Mouse (Mus musculus) intestine, postnatal 0 days (tissue): ENCODE results near the gene Sipa1l2. TPM values are rescaled to one million over a fixed set of nuclear protein-coding genes. Genes with fewer than 3 reads are reported as not detected.
A peak's percentile ranks its signal among the peaks of the same experiment; 100 is the strongest.

Experiments
- ATAC-seq: fragments of 200-750 bp; cut with Nextera tagmentation; 2 replicates; pipeline ENCODE4 v1.8.0; 2017; ENCODE audit warnings: mild to moderate bottlenecking, moderate TSS enrichment, moderate library complexity
- H3K27ac ChIP-seq: fragments of 300-500 bp; sonication (generic); 2 replicates; pipeline ENCODE4 v1.5.1; 2014; ENCODE audit warnings: mild to moderate bottlenecking, low read depth, low read length, moderate library complexity
- H3K27me3 ChIP-seq: fragments of 300-500 bp; sonication (generic); replicated peaks from 2 replicates; pipeline ENCODE4 v1.6.1; 2014; ENCODE audit warnings: low read length, mixed read lengths; ENCODE audit not compliant: control insufficient read depth, insufficient read depth
- H3K36me3 ChIP-seq: fragments of 300-500 bp; sonication (generic); 2 replicates; pipeline ENCODE4 v1.6.1; 2014; ENCODE audit warnings: mild to moderate bottlenecking, moderate library complexity; ENCODE audit not compliant: control insufficient read depth, insufficient read depth
- H3K4me1 ChIP-seq: fragments of 300-500 bp; sonication (generic); replicated peaks from 2 replicates; pipeline ENCODE4 v1.6.1; 2014; ENCODE audit warnings: antibody characterized with exemption, low read length, mixed read lengths; ENCODE audit not compliant: control insufficient read depth, insufficient read depth
- H3K4me2 ChIP-seq: fragments of 300-500 bp; sonication (generic); replicated peaks from 2 replicates; pipeline ENCODE4 v1.6.1; 2014; ENCODE audit warnings: low read depth, mild to moderate bottlenecking, moderate library complexity
- H3K4me3 ChIP-seq: fragments of 300-500 bp; sonication (generic); 2 replicates; pipeline ENCODE4 v1.5.1; 2014; ENCODE audit warnings: low read depth, low read length
- H3K9ac ChIP-seq: fragments of 300-500 bp; sonication (generic); 2 replicates; pipeline ENCODE4 v1.6.1; 2014; ENCODE audit warnings: mild to moderate bottlenecking, low read depth, low read length
- H3K9me3 ChIP-seq: fragments of 300-500 bp; sonication (generic); 2 replicates; pipeline ENCODE4 v1.6.1; 2016; ENCODE audit warnings: mixed run types; ENCODE audit not compliant: control insufficient read depth
- CTCF ChIP-seq: sonication (generic); IDR thresholded peaks from 2 replicates; pipeline ENCODE4 v1.5.1; 2016; ENCODE audit warnings: low read depth, mild to moderate bottlenecking, control low read depth, antibody characterized with exemption, moderate library complexity
- WGBS: fragments of 180-500 bp; shearing (Covaris S2); extraction: QIAGEN DNeasy Blood & Tissue Kit; methylation state at CpG from one replicate; pipeline ENCODE4 v1.1.7; 2014; 5-methylcytosine and 5-hydroxymethylcytosine counted together
- polyA plus RNA-seq: library from polyadenylated mRNA; unstranded; fragments of >200 nt; fragmentation: Nextera tagmentation; extraction: Ambion mirVana; gene quantifications from 2 replicates; pipeline ENCODE4 v1.2.1, GENCODE M21; 2015

Gene Sipa1l2
- polyA plus RNA-seq, 1 experiment from 2014 or later, result 4.5 TPM

DNA sequence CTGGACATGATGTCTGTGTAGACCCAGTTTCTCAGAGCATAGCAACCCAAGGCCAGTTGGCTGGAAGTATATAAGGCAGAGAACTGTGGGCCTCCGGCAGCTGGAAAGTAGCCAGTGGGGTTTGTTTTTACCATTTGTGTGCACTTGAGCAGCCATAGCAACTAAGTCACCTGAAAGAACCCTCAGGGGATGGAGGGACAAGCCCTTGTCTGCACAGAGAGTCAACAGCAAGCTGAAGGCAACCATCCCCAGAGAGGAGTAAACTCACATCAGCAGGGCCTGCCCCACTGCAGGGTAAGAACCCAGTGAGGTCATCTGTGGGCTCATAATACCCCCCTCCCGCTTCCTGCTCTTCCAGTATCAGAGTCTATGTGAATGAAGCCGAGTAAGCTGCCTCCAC lies 14.7 kb upstream of the Sipa1l2 start:
- H3K4me2 ChIP-seq, result no peak overlapping the region
- no peaks in the 10 kb centered on the region for H3K9me3 ChIP-seq
- TF ChIP-seq CTCF, result no peak
- H3K9ac ChIP-seq, result no peak overlapping the region
- no peak overlapping the region for H3K27ac ChIP-seq
- WGBS, result 54% methylated on average over 3 of the region's 3 CpGs
- no peaks in the 10 kb centered on the region for H3K36me3 ChIP-seq
- no peaks in the 10 kb centered on the region; the same call in 1 of the 2 replicates for H3K4me1 ChIP-seq
- no peak overlapping the region for H3K4me3 ChIP-seq
- H3K27me3 ChIP-seq, result no peaks in the 10 kb centered on the region
- 0 out of 2 replicates have a peak, but pooled peaks have one; percentile 25 for ATAC-seq

DNA sequence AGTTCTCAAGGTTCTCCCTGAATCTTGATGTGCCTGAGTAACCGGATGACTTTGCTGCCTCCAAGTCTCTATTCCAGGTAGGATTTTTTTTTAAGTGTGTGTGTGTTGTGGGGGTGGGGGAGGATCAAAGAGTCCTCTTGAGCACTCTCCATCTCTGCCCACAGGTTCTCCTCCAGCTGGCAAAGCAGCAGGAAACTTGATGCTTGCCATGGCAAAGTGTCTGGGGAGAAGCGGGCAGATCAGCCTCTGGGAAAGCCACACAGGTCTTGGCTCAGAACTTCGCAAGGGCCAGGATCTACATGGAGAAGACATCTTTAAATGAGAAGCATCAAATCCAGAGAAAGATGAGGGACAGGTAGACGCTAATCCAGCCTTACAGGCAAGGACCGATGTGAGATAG lies 10.8 kb upstream of the Sipa1l2 start:
- no peaks in the 10 kb centered on the region for H3K9me3 ChIP-seq
- WGBS, result 92% methylated on average over 5 of the region's 5 CpGs
- no peak for TF ChIP-seq CTCF

DNA sequence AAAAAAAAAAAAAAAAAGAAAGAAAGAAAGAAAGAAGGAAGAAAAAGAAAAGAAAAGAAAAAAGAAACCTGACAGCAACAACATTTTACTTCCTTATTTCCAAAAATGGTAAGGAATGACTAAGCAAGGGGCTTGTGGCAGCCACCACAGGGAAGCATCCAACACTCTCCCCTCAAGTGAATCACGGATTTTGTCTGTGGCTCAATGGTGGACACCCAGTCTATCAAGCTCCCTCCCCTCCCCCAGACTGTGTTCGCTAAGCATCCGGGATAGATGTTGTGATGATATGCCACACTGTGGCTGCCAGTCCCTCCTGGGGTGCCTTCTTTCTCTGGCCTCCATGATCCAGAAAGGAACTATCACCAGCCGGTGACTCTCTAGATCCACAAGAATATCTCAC lies 6.5 kb upstream of the Sipa1l2 start:
- 80% methylated on average over 4 of the region's 4 CpGs for WGBS
- no peak overlapping the region for H3K4me3 ChIP-seq
- H3K36me3 ChIP-seq, result no peaks in the 10 kb centered on the region
- H3K9me3 ChIP-seq, result no peaks in the 10 kb centered on the region
- H3K4me1 ChIP-seq, result no peaks in the 10 kb centered on the region
- no peak for ATAC-seq
- no peak overlapping the region for H3K9ac ChIP-seq
- H3K27me3 ChIP-seq, result no peaks in the 10 kb centered on the region
- no peak overlapping the region for H3K4me2 ChIP-seq
- TF ChIP-seq CTCF, result no peak
- H3K27ac ChIP-seq, result no peak overlapping the region

More for the DNA sequence above, 10.8 kb upstream of the Sipa1l2 start:
- H3K4me2 ChIP-seq, result no peak overlapping the region
- no peak overlapping the region for H3K4me3 ChIP-seq
- ATAC-seq, result no peak
- no peak overlapping the region for H3K27ac ChIP-seq
- H3K4me1 ChIP-seq, result no peaks in the 10 kb centered on the region; the same call in 1 of the 2 replicates
- no peaks in the 10 kb centered on the region for H3K27me3 ChIP-seq
- H3K36me3 ChIP-seq, result no peaks in the 10 kb centered on the region
- no peak overlapping the region for H3K9ac ChIP-seq

DNA sequence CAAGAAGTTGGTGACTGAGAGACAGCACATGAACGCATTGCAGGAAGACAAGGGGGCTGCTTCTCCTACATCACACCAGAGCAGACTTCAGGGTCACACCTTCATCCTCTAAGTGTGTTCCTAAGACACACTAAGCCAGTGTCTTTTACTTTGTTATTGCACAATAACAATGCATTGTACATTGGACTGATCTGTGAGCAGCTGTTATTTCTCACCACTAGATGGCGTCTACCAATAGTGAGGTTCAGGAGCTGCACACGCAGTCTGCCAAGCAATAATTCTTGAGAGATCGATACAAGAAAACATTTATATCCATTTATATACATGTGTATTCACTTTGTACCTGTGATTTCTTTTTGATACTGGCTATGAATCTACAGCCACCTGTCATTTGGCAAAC lies 4.7 kb upstream of the Sipa1l2 start:
- Histone ChIP-seq H3K4me1 (no peaks in the 10 kb centered on the region), H3K4me2 (no peak overlapping the region), H3K9ac (no peak overlapping the region), H3K27ac (no peak overlapping the region), H3K9me3 (no peaks in the 10 kb centered on the region), H3K36me3 (no peaks in the 10 kb centered on the region), H3K4me3 (no peak overlapping the region), H3K27me3 (no peaks in the 10 kb centered on the region)
- no peak for ATAC-seq
- TF ChIP-seq CTCF, result peak; percentile 89
- WGBS, result 29% methylated on average over 4 of the region's 4 CpGs

DNA sequence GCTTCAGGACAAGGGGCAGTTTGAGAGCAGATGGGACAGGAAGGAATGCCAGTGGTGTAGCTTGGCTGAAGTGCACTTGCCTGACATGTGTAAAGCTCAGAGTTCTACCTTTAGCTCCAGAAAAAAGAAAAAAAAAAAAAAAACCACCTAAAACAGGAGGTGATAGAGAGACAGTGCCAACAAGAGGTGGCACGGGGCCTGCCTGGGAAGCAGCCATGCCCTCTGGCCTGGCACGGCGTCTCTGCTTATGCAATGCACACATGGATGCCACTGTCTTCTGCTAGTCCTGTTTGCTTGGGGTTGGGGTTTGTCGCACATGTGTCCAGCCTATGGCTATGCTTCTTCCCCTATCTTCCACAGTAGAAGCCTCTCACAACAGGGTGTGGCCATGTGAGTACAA lies 2.6 kb upstream of the Sipa1l2 start:
- WGBS, result 95% methylated on average over 4 of the region's 4 CpGs
- Histone ChIP-seq H3K36me3 (no peaks in the 10 kb centered on the region), H3K27me3 (no peaks in the 10 kb centered on the region), H3K4me1 (0 out of 2 replicates have a peak, but pooled peaks cover 4% of the 10 kb centered on the region), H3K9ac (no peak overlapping the region), H3K9me3 (no peaks in the 10 kb centered on the region), H3K4me2 (no peak overlapping the region), H3K4me3 (no peak overlapping the region), H3K27ac (no peak overlapping the region)
- ATAC-seq, result no peak
- no peak for TF ChIP-seq CTCF

DNA sequence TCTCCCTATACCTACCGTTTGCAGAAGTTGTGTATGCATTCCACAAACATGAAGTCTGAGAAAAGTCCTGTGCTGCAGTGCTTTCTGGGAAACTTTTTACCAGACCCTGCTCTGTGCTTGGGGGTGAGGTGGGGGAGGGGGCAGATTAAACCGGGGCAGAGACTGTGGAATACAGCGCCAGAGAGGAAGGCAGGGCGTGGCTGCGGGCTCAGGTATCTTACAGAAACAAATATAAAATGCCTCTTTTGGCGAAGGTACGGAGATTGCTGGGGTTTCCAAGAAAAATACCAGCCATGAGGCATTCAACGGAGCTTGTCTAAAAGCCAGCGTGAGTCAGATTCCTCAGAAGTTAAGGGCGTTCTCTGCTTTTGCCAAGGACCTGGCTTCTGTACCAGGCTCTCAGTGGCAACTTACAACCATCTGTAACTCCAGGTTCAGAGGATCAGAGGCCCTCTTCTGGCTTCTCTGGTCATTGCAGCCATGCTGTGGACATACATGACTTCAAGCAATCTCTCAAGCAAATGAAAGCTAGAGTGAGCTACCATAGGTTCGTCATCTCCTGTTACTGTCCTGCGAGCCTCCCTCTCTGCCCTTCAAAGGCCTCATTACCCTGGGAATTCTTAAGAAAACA lies 1.3 kb upstream of the Sipa1l2 start:
- H3K27me3 ChIP-seq, result no peaks in the 10 kb centered on the region
- H3K4me2 ChIP-seq, result peak overlapping the region; percentile 82
- peak; percentile 67 for TF ChIP-seq CTCF
- H3K36me3 ChIP-seq, result no peaks in the 10 kb centered on the region
- peak overlapping the region; percentile 57 for H3K27ac ChIP-seq
- 0 out of 2 replicates have a peak, but pooled peaks cover 4% of the 10 kb centered on the region for H3K4me1 ChIP-seq
- no peaks in the 10 kb centered on the region for H3K9me3 ChIP-seq
- no peak; the same call in 1 of the 2 replicates for ATAC-seq
- 45% methylated on average over 12 of the region's 12 CpGs for WGBS
- no peak overlapping the region for H3K9ac ChIP-seq
- no peak overlapping the region for H3K4me3 ChIP-seq
